Mouse (Mus musculus) layer of hippocampus, adult 11-12 months (tissue): ENCODE data around the gene Pard3b.

ENCODE experiments used
- DNase-seq: peaks from one replicate; pipeline ENCODE4 v3.0.0; 2022; ENCODE audit warnings: low spot score

Gene Pard3b

DNA sequence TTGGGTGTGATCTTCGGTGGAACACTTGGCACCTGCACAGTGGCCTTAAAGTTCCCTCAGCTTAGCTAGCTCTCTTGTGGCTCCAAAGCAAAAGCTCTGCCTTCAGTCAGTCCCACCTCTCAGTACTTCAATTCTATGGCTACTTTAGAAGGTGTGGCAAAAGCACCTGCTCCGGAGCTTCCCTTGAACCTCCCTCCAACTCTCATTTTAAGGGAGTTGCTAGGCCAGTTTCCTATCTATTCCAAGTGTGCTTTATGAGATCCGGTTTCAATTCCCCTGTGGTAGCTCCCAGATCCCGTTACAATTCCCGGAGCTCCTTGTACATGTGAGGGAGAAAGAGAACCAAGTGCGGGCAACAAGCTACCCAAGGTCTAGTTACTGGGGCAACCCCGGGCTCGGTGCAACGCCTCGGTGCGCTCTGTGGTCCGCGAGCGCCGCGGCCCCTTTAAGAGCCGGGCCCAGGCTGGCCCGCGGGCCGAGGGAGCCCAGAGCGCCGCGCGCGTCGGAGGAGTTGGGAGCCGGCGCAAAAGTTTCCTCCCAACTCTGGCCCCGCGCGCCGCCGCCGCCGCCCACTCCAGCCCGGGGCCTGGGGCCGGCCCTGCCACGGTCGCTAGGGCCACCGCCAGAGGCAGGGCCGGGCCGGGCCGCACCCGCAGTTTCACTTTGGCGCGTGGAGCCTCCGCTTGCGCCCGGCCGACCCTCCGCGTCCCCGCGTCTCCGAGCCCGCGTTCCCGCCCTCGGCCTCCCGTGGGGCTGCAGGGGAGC lies at the start of gene Pard3b:
Pard3b (plus strand) TSS at position 478 of the 765 bp plus-strand sequence.
- peak; percentile 40 for DNase-seq

DNA sequence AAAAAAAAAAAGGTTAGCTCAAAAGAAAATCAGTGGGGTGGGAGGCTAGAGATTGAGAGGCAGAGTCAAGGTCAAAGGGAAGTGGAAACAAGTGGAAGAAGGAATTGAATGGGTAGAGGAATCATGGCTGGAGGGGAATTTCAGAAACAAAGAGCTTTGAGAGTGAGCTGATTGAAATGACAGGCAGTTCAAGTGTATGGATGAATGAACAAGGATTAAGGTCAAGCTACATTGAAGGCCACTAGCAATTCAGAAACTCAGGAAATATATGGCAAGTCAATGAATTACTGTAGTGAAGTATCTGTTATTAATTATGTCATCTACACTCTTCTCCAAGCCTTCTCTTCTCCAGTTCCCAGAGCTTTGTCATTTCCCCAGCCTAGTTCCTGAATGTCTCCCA lies 22.4 kb upstream of the Pard3b start:
- DNase-seq: no peak

DNA sequence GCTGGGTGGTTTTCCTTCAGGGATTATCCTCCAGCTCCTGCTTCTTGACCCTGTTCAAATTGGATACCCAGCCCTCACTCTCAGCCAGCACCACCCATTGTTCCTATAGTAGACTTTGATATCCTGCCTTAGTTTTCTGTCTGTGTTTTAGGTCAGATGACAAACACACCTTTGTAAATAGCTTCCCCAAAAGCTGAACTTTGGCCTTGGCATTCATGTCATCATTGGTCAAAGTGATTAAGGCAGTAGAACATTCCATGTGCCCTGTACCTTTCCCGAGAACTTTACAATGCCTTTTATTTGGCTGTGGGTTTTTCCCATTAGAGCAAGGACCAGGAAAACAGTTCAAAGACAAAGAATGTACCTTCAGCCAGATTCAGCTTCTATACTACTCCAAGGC lies 18.0 kb upstream of the Pard3b start:
- DNase-seq: no peak

DNA sequence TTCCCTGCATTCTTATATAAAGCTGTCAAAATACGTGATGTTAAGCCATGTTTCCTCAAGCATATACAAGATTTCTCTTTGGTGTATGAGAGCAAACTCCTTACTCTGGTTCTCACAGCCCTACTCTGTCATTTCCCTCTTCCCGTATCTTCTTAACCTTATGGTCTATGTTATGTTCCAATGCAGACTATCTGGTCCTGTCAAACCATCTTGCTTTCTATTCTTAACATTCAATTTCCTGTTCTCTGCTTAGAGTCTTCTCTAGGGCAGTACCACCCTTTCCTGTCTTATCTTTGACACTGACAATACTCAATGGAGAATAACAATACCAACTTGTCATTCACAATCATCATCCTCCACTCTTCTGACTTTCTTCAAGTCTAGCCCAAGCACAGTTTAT lies 8.8 kb upstream of the Pard3b start:
- DNase-seq: no peak

GRCm38 (mm10) chr1:61639114-61640093 lies 780 bp downstream of the Pard3b start:
- DNase-seq: peak; percentile 3

GRCm38 (mm10) chr1:61641880-61642279 lies 3.3 kb downstream of the Pard3b start:
- no peak for DNase-seq

DNA sequence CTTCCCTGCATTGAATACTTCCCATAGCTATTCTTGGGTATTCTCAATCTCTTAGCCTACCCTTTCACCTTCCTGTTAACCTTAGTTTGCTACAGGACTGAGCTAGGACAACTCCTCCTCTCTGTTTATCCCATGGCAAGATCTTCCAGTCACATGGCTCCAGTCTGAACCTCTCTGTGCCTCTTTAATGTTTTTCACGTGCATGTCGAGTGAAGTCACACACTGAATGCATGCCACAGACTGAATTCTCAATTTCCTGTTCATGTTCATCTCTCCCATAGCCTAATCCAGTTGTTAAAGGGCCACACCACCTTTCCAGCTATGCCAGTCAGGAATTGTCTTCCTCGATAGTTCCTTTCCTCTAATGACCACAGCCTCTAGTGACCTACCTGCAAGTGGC lies 6.4 kb downstream of the Pard3b start:
- DNase-seq: no peak

GRCm38 (mm10) chr1:61649964-61650363 lies 11.3 kb downstream of the Pard3b start:
- no peak for DNase-seq

DNA sequence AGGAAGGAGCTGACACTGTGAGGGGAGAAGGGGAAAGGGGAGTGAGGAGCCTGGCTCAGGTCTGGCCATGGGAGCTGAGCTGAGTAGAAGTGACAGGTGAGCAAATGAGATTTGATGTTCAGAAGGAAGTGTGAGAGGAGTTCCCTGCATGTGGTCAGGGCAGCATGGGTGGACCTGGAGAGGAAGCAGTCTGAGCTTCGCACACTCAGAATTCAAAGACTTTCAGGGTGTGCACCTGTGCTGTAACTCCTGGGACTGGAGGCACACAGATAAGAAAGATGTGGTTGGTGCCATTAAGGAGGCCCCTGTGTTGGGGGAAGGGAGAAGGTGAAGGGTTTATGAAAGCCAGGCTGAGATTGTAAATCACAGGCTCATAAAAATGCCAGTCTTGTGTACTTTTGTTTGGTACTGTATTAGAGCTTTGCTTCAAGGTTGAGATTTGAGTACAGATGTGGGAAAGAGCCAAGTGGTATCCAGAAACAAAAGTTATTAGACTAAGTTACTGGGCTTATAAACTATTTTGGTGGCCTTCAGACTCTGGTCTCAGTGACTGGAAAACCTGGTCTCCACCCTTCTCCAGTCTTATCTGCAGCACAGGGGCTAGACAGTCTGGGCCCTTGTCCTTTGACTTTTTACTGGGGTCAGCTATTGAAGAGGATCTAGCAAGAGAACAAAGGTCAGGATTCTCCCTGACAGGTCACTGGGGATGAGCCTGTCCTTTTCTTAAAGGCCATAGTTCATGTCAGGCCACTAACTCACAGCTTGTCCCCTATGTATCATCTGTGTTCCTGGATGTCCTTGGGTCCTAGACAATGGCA lies 13.0 kb downstream of the Pard3b start:
- no peak for DNase-seq

- no peak for DNase-seq
These were observed 19.1 kb downstream of the Pard3b start for GRCm38 (mm10) chr1:61657760-61658159.

DNA sequence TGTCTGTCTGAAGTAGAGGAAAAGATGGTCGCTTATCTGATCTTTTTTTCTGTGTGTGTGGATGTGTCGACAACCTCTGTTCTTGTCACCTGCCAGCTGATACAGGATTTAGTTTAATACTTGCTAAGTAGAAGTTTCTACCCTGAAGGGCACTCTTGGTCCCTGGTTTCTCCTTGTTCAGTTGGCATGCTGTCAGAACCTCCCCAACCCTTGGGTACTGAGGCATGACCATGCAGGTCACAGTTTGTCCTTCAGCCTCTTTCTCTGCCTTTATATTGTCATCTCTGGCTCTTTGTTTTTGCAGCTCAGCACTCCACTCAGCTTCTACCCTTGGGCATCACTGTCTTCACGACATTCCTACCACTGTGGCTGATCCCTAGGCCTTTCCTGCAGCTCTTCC lies 21.3 kb downstream of the Pard3b start:
- no peak for DNase-seq

GRCm38 (mm10) chr1:61685221-61685814 lies 46.7 kb downstream of the Pard3b start:
- no peak for DNase-seq

DNA sequence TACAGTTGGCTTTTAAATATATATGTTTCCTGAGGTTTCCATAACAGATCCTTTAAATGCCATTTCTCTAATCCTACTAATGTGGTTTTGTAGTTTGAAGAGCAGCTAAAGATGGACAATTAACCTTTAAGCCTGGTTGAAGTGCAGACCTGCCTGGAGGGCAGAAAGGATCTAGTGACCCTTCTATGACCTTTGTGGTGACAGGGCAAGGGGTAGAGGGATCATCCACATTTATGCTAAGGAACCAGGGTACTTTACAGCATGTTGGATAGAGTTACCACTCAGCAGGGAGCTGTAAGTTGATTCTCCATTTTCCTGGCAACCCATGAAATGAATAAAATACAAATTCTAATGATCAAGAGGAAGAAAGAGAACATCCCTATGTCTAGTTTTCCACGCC lies 47.3 kb downstream of the Pard3b start:
- no peak for DNase-seq

DNA sequence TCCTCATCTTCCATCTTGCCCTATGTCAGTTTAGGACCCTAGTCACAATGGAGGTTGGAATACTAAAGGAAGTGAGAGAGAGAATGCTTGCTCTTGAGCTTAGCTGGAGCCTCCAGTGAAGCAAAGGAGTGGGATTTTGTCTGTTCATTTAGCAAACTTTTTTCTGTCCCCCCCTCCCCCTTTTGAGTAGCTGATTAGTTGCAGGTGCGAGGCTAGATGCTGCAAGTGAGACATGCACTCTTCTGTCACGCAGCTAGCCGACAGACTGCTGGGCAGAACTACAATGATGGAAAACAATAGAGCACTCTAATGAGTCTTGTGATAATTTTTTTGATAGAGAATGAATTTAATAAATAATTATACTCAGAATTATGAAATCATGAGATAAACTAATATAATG lies 49.7 kb downstream of the Pard3b start:
- no peak for DNase-seq

DNA sequence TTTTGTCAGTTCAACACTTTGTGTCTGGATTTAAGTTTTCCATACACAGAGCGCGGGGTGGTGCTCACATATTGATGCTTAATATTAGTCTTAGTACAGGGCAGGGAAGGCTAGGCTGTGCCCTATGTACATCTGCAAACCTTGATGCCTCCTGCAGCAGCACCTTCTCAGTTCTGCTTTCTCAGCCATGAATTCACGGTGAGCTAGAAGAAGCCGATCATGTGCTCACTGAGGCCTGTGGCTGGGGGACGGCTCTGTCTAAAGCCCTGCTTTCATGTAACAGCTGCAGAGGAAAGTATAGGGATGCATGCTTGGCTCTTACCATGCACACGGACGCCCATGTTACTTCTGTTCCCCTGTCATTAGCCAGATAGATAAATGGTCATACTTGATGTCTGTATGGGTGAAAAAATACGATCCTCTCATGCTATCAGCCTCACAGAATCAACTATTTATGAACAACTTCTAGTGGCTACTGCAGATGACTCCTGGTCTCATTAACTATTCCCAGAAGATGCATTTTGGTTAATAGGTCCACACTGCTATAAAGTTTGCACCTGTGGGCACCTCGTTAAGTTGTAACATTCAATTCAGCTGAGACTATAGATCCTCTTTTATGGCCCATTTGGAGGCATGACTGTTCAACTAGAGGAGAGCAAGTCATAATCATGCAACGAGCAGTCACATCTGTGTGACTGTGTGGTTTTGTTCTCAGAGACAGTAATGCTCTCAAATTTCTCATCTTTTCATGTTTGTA lies 60.0 kb downstream of the Pard3b start:
- DNase-seq: no peak

- DNase-seq: no peak
These were observed 71.2 kb downstream of the Pard3b start for GRCm38 (mm10) chr1:61709812-61710211.

DNA sequence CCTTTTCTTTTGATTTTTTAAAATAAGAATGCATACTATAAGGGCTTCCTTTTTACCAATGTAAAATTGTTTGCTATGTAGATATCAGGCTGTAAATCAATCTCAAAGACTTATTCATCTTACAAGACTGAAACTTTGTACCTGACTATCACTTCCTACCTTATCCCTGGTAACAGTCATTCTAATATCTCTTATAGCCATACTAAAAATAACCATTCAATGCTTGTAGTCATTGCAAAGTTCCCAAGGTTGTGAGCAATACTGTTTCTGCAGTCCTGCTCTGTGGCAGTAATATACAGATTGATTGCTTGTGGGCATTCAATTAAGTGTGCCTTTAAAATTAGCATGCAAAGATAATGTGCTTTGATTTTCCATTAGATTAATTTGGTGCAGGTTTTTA lies 72.9 kb downstream of the Pard3b start:
- DNase-seq: no peak

- DNase-seq: no peak
These were observed 91.0 kb downstream of the Pard3b start for GRCm38 (mm10) chr1:61729654-61730053.

DNA sequence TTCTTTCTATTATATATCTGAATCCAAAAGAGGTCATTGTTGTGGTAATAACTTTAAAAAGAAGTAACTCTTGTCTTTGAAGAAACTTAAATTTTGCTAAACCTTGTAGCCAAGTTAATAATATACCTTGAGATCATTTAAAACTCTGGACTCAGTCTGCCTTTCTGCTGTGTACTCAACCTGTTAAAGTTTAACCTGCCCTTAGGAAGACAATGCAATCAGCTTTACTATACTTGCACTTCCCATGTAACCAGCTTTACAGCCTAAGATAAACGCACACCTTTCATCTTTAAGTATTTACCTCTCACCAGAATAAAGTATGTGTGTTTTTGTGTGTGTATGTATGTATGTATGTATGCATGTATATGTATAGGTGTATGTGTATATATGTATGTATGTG lies 97.9 kb downstream of the Pard3b start:
- no peak for DNase-seq

- DNase-seq: no peak
These were observed 104.2 kb downstream of the Pard3b start for GRCm38 (mm10) chr1:61742831-61743230.

GRCm38 (mm10) chr1:61747481-61747880 lies 108.9 kb downstream of the Pard3b start:
- no peak for DNase-seq
